Mouse (Mus musculus): ENCODE measurements around the gene Naa35. TPM values are rescaled to one million over a fixed set of nuclear protein-coding genes. Genes with fewer than 3 reads are reported as not detected.

Gene Naa35
- total RNA-seq, 2 experiments from 2014 or later, result 84.4 to 92.5 TPM

Other genes with a start within 250 kb of the Naa35 start
- gene Agtpbp1, start within 50 bp of the Naa35 start, total RNA-seq (2021), result 10 to 100 TPM; 82.2 to 97.3 TPM
- 10 to 100 TPM; 16.3 to 20.8 TPM for gene Golm1, start 90.6 kb downstream of the Naa35 start, total RNA-seq (2021)
- gene 4921517D22Rik, start 108.8 kb downstream of the Naa35 start, total RNA-seq (2021), result not detected
- not detected for gene Spata31d1a, start 125.1 kb downstream of the Naa35 start, total RNA-seq (2021)
- gene Spata31d1b, start 127.0 kb downstream of the Naa35 start, total RNA-seq (2021), result not detected
- not detected for gene Spata31d1d, start 146.5 kb downstream of the Naa35 start, total RNA-seq (2021)
- gene 1700014D04Rik, start 161.5 kb downstream of the Naa35 start, total RNA-seq (2021), result not detected
- 100 to 1,000 TPM; 207 to 217 TPM for gene Isca1, start 184.6 kb downstream of the Naa35 start, total RNA-seq (2021)
- gene Gm49354, start 197.0 kb downstream of the Naa35 start, total RNA-seq (2021), result not detected
- gene Tut7, start 237.9 kb downstream of the Naa35 start, total RNA-seq (2021), result 10 to 100 TPM; 48.9 to 51.1 TPM